Mouse (Mus musculus): ENCODE data around the gene Prss56. TPM values are rescaled to one million over a fixed set of nuclear protein-coding genes. Genes with fewer than 3 reads are reported as not detected.

The Prss56 gene
- total RNA-seq, 2 experiments from 2014 or later = not detected

GRCm38 (mm10) chr1:87227160-87227550 is 44.0 kb downstream of the Prss56 start:
- DNase-seq (ENCODE audit: low spot score) = peak; percentile 82

DNA sequence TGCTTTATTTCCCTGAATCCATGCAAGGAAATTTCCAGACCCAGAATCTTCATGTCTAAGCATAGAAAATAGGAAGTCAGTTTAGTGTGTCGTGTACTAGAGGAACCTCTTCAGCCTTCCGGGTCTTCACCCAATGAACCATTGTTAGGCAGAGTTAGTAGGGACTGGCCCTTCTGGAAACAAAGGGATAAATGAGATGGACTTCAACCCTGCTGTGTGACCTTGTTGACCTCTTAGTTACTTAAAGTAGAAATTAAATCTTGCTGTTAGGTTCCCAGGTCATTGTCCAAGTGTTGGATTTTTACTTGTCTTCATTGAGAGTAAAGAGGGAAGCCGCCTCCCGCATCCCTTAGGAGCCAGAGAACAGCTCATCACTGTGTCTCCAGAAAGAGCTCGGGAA is 47.5 kb downstream of the Prss56 start:
- no peak for DNase-seq (ENCODE audit: low spot score)

DNA sequence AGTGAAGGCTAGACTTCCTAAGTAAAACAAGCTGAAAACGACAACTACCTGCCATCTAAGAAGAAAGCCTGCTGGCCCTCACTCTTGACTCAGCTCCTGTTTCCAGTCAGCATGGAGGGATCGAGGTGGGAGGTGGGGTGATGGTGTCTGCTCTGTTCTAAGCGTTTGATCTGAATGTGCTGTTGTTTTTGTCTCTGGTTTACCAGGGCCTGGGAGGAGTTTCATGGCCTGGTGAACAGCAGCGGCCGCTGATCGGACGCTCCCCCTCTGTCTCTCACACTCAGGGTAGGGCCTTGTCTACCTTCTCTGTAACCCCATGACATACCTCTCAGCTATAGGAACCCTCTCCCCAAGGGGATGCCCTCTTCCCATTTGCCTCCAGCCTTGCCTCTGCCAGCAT is 49.1 kb downstream of the Prss56 start:
- DNase-seq (ENCODE audit: low spot score) = no peak

Other genes starting within 250 kb of the Prss56 start
- not detected for gene Alppl2, start 93.4 kb upstream of the Prss56 start, total RNA-seq (2021)
- gene Alpi, start 81.7 kb upstream of the Prss56 start, total RNA-seq (2021) = not detected
- not detected for gene Akp3, start 58.3 kb upstream of the Prss56 start, total RNA-seq (2021)
- not detected for gene Ecel1, start 26.8 kb upstream of the Prss56 start, total RNA-seq (2021)
- 1 to 10 TPM; 2.4 to 3.2 TPM for gene Chrnd, start 7.3 kb downstream of the Prss56 start, total RNA-seq (2021)
- not detected for gene Chrng, start 21.3 kb downstream of the Prss56 start, total RNA-seq (2021)
- gene Eif4e2, start 30.6 kb downstream of the Prss56 start, total RNA-seq (2021) = 10 to 100 TPM; 49.6 to 51.0 TPM
- 1 to 10 TPM; 3.4 to 6.1 TPM for gene Efhd1, start 81.0 kb downstream of the Prss56 start, total RNA-seq (2021)
- gene Gigyf2, start 143.7 kb downstream of the Prss56 start, total RNA-seq (2021) = 10 to 100 TPM; 31.9 to 42.2 TPM
- gene Kcnj13, start 211.4 kb downstream of the Prss56 start, total RNA-seq (2021) = under 1 TPM; 0.28 to 0.43 TPM

Measured in gastrocnemius, adult 18-20 months (tissue).